Mouse (Mus musculus) intestine, embryonic 14.5 days (tissue): ENCODE data around the gene Slc12a9. TPM values are rescaled to one million over a fixed set of nuclear protein-coding genes. Genes with fewer than 3 reads are reported as not detected.
A peak's percentile ranks its signal among the peaks of the same experiment; 100 is the strongest.

Source experiments
- ATAC-seq: fragments of 200-750 bp; cut with Nextera tagmentation; replicated peaks from 2 replicates; pipeline ENCODE4 v1.8.0; 2017; ENCODE audit warnings: low read depth, moderate number of reproducible peaks, moderate TSS enrichment, moderate library complexity; ENCODE audit not compliant: low FRiP score, low TSS enrichment
- DNase-seq: peaks from one replicate; pipeline ENCODE4 v3.0.0-alpha.2; 2018; ENCODE audit warnings: low spot score
- H3K27ac ChIP-seq: fragments of 300-500 bp; sonication (generic); 2 replicates; pipeline ENCODE4 v1.5.1; 2014; ENCODE audit warnings: low read depth, mild to moderate bottlenecking, control low read depth
- H3K27me3 ChIP-seq: fragments of 300-500 bp; sonication (generic); replicated peaks from 2 replicates; pipeline ENCODE4 v1.6.1; 2014; ENCODE audit warnings: low read length, control low read depth; ENCODE audit not compliant: control insufficient read depth, insufficient read depth
- H3K36me3 ChIP-seq: fragments of 300-500 bp; sonication (generic); 2 replicates; pipeline ENCODE4 v1.6.1; 2014; ENCODE audit warnings: low read length, control low read depth; ENCODE audit not compliant: control insufficient read depth, insufficient read depth
- H3K4me1 ChIP-seq: fragments of 300-500 bp; sonication (generic); replicated peaks from 2 replicates; pipeline ENCODE4 v1.6.1; 2014; ENCODE audit warnings: low read length, control low read depth, mixed read lengths; ENCODE audit not compliant: control insufficient read depth, insufficient read depth
- H3K4me2 ChIP-seq: fragments of 300-500 bp; sonication (generic); 2 replicates; pipeline ENCODE4 v1.6.1; 2014; ENCODE audit warnings: low read length
- H3K4me3 ChIP-seq: fragments of 300-500 bp; sonication (generic); 2 replicates; pipeline ENCODE4 v1.5.1; 2014; ENCODE audit warnings: low read depth, low read length, control low read depth, mixed read lengths
- H3K9ac ChIP-seq: fragments of 300-500 bp; sonication (generic); 2 replicates; pipeline ENCODE4 v1.6.1; 2014; ENCODE audit warnings: mild to moderate bottlenecking, low read length
- H3K9me3 ChIP-seq: fragments of 300-500 bp; sonication (generic); 2 replicates; pipeline ENCODE4 v1.6.1; 2016; ENCODE audit warnings: low read length, control low read depth; ENCODE audit not compliant: control insufficient read depth
- WGBS: fragments of 180-500 bp; shearing (Covaris S2); extraction: QIAGEN DNeasy Blood & Tissue Kit; methylation state at CpG from one replicate; pipeline ENCODE4 v1.1.7; 2014; 5-methylcytosine and 5-hydroxymethylcytosine counted together
- polyA plus RNA-seq: library from polyadenylated mRNA; unstranded; fragments of >200 nt; fragmentation: Nextera tagmentation; extraction: Ambion mirVana; gene quantifications from 2 replicates; pipeline ENCODE4 v1.2.1, GENCODE M21; 2014

Gene Slc12a9
- polyA plus RNA-seq, 1 experiment from 2014 or later: 9.5 TPM

- Histone ChIP-seq H3K36me3 (peaks cover 95% of the 10 kb centered on the region), H3K4me2 (no peak overlapping the region), H3K27ac (no peak overlapping the region), H3K9ac (no peak overlapping the region), H3K4me3 (no peak overlapping the region), H3K4me1 (peaks cover 24% of the 10 kb centered on the region), H3K9me3 (no peaks in the 10 kb centered on the region), H3K27me3 (no peaks in the 10 kb centered on the region)
- ATAC-seq (no peak), DNase-seq (no peak)
- 85% methylated on average over 21 of the region's 21 CpGs for WGBS
Measured at GRCm38 (mm10) chr5:137301253-137301652, 32.1 kb downstream of the Slc12a9 start.

DNA sequence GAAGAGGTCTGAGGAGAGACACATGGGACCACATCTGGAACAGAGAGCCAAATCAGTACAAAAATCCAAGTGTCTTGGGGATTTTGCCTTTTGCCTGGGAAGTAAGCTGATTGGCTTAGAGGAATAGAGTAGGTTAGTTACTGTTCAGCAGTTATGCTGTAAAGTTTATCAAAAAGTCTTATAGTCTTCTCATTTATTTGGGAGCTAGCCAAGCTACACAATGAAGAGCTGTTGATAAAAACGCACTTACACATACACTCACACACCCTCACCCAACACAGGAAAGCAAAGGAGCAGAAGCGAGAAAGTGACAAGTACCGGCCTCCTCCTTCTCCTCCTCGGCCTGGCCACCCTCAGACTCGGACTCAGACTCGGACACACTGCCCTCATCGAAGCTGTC is 34.2 kb downstream of the Slc12a9 start:
- no peaks in the 10 kb centered on the region for H3K27me3 ChIP-seq
- H3K4me2 ChIP-seq: no peak overlapping the region
- H3K27ac ChIP-seq: no peak overlapping the region
- H3K36me3 ChIP-seq: peaks cover 92% of the 10 kb centered on the region
- ATAC-seq: no peak
- no peak for DNase-seq
- H3K9ac ChIP-seq: no peak overlapping the region
- no peak overlapping the region for H3K4me3 ChIP-seq
- 87% methylated on average over 7 of the region's 7 CpGs for WGBS
- H3K4me1 ChIP-seq: peaks cover 8% of the 10 kb centered on the region
- no peaks in the 10 kb centered on the region for H3K9me3 ChIP-seq

GRCm38 (mm10) chr5:137297126-137297525 is 36.3 kb downstream of the Slc12a9 start:
- no peaks in the 10 kb centered on the region for H3K9me3 ChIP-seq
- H3K4me2 ChIP-seq: no peak overlapping the region
- peaks cover 5% of the 10 kb centered on the region for H3K4me1 ChIP-seq
- H3K4me3 ChIP-seq: no peak overlapping the region
- 91% methylated on average over 14 of the region's 14 CpGs for WGBS
- no peak overlapping the region for H3K27ac ChIP-seq
- DNase-seq (no peak), ATAC-seq (no peak)
- H3K27me3 ChIP-seq: 0 out of 2 replicates have a peak, but pooled peaks cover 2% of the 10 kb centered on the region
- peaks cover 71% of the 10 kb centered on the region for H3K36me3 ChIP-seq
- H3K9ac ChIP-seq: no peak overlapping the region

- Histone ChIP-seq H3K4me3 (no peak overlapping the region), H3K27me3 (0 out of 2 replicates have a peak, but pooled peaks cover 7% of the 10 kb centered on the region), H3K36me3 (peaks cover 57% of the 10 kb centered on the region), H3K4me1 (peaks cover 5% of the 10 kb centered on the region), H3K9me3 (no peaks in the 10 kb centered on the region), H3K27ac (no peak overlapping the region), H3K4me2 (no peak overlapping the region), H3K9ac (no peak overlapping the region)
- ATAC-seq (no peak), DNase-seq (no peak)
- 89% methylated on average over 15 of the region's 15 CpGs for WGBS
Measured at GRCm38 (mm10) chr5:137295712-137296111, 37.7 kb downstream of the Slc12a9 start.

DNA sequence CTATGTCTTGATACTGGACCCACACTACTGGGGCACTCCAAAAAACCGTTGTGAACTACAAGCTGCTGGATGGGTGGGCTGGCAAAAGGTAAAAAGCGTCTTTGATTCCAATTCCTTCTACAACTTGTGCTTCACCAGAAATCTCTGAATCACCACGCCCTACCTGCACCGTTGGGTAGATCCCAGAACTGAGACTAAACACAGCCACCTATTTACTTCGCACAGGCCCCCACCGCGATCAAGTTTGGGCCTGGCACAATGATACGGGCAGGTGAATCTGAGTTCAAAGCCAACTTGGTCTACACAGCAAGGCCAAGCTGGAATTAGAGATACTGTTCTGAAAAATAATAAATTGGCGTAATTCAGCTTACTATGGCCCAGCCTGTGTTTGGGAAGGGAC is 38.1 kb downstream of the Slc12a9 start:
- no peak overlapping the region for H3K27ac ChIP-seq
- H3K4me1 ChIP-seq: peaks cover 5% of the 10 kb centered on the region
- H3K36me3 ChIP-seq: peaks cover 53% of the 10 kb centered on the region
- H3K9me3 ChIP-seq: no peaks in the 10 kb centered on the region
- no peak for ATAC-seq
- peak overlapping the region; percentile 71 for H3K4me2 ChIP-seq
- H3K4me3 ChIP-seq: peak overlapping the region; percentile 55
- peak overlapping the region; percentile 72 for H3K9ac ChIP-seq
- WGBS: 81% methylated on average over 9 of the region's 9 CpGs
- peaks cover 11% of the 10 kb centered on the region; the same call in 1 of the 2 replicates for H3K27me3 ChIP-seq
- DNase-seq: no peak

DNA sequence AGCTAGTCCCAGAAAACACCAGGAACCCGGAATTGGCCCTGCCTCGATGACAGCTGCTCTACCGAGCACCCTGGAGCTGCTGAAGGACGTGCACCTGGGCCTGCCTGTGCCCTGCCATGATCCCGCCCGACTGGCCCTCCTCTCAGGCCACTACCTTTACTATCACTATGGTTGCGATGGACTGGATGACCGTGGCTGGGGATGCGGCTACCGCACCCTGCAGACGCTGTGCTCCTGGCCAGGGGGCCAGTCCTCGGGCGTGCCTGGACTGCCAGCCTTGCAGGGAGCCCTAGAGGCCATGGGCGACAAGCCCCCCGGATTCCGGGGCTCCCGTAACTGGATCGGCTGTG is 38.7 kb downstream of the Slc12a9 start:
- peaks cover 47% of the 10 kb centered on the region for H3K36me3 ChIP-seq
- DNase-seq (peak; percentile 72), ATAC-seq (peak; percentile 44; the same call in 1 of the 2 replicates)
- H3K27ac ChIP-seq: peak overlapping the region; percentile 85
- H3K4me2 ChIP-seq: peak overlapping the region; percentile 71
- H3K9me3 ChIP-seq: no peaks in the 10 kb centered on the region
- peaks cover 5% of the 10 kb centered on the region for H3K4me1 ChIP-seq
- peak overlapping the region; percentile 72 for H3K9ac ChIP-seq
- H3K27me3 ChIP-seq: peaks cover 17% of the 10 kb centered on the region
- WGBS: 8% methylated on average over 18 of the region's 18 CpGs
- H3K4me3 ChIP-seq: peak overlapping the region; percentile 55

DNA sequence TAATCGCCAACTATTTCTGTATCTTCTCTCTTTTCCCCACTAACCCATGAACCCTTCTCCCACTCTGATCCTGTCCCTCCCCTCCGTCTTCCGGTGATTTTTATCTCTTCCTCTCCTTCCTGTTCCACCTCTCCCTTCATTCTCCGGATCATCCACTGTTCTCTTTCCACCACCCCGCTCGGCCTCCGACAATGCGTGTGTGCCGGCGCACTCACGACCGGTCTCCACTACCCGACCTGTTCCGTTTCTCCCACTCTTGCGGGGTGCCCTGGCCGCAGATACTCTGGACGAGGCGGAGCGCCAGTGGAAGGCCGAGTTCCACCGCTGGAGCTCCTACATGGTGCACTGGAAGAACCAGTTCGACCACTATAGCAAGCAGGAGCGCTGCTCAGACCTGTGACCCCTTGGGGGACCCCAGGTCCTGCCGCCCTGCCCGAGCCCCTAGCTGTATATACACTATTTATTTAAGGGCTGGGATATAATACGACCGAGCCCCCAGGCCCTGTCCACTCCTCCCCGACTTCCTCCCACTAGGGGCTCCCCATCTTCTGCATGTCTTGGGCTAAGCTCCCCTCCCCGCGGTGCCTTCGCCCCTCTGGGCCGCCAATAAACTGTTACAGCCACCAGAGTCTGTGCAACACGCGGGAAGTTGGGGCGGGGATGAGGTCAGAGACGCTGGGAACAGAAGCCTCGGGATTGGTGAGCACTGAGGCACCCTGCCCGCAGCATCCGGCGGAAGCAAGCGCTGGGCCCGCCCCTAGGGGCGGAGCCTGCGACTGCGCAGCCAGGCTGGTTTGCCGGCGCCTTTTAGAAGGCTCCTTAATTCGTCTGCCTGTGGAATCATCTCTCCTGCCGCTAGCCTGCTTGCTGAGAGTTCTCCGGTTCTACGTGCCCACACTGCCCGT is 39.3 kb downstream of the Slc12a9 start, which contains the start of gene Ufsp1:
TSS of gene Ufsp1 (plus strand) at position 791 of the 905 bp plus-strand sequence.
- Histone ChIP-seq H3K4me3 (peak within 1 kb of the TSS; percentile 55), H3K4me1 (peaks cover 7% of the 10 kb centered on the region), H3K27ac (peak within 1 kb of the TSS; percentile 85), H3K4me2 (peak within 1 kb of the TSS; percentile 71), H3K36me3 (peaks cover 41% of the 10 kb centered on the region), H3K9ac (peak within 1 kb of the TSS; percentile 72), H3K27me3 (peaks cover 23% of the 10 kb centered on the region), H3K9me3 (no peaks in the 10 kb centered on the region)
- ATAC-seq (peak; percentile 89), DNase-seq (peak; percentile 94)
- WGBS: 1% methylated on average over 52 of the region's 52 CpGs

GRCm38 (mm10) chr5:137293282-137293681 is 40.1 kb downstream of the Slc12a9 start:
- DNase-seq (peak; percentile 85), ATAC-seq (peak; percentile 40)
- Histone ChIP-seq H3K9ac (peak overlapping the region; percentile 72), H3K36me3 (peaks cover 33% of the 10 kb centered on the region), H3K4me3 (peak overlapping the region; percentile 55), H3K27ac (peak overlapping the region; percentile 85), H3K4me2 (peak overlapping the region; percentile 71), H3K9me3 (no peaks in the 10 kb centered on the region), H3K4me1 (peaks cover 14% of the 10 kb centered on the region), H3K27me3 (peaks cover 31% of the 10 kb centered on the region)
- under 1% methylated on average over 15 of the region's 15 CpGs for WGBS
